Comparison of ENCODE assay signal across 8 mouse cellular contexts in the genomic region with DNA sequence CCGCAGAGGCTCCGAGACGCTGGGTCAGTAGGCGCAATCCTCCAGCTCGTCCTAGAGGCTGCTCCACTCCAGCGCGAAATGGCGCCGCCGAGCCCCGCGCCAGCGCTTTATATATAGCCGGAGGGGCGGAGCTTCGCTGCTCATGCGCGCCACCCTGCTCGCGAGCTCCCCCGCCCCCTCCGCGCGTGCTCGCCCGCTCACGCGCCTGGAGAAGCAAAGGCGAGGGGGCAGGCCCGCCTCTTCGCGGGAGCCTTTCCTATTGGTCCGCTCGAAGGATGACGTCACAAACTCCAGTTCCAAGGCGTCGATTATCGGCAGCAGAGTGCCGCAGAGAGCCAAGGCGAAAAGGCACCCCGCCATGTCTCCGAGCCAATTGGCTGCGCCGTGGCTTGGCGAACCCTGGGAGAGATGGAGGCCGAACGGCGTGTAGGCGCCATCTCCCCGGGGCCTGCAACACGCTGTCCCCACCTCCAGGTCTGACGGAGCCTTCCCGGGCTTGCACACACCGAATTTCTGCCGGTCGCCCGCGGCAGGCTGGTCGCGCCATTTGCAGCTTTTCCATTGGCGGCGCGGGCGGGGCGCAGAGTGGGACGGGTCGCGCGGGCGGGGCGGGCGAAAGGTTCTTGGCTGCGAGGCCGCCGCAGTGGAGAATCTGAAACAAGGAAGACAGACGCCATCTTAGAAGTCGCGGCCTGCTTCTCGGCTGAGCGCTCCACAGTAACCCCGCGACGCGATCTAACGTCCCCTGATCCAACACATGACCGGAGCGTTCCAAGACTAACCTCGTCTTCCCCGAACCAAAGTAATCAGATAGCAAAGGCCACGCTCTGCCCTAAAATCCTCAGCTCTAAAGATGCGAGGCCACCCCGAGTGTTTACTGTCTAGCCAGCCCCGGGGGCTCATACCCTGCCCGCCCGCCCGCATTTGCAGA. TPM values are rescaled to one million over a fixed set of nuclear protein-coding genes. Genes with fewer than 3 reads are reported as not detected.
DNase-seq lines count a peak whose midpoint lies in the region; ATAC-seq and TF ChIP-seq lines count a peak whose summit lies in the region.

A gene (plus strand): TSS at position 293 of the 931 bp plus-strand sequence.

- no peak for TF ChIP-seq CTCF in Patski (IDR thresholded peaks at IDR 0.05)

- no peaks in the 10 kb centered on the region for H3K9me3 ChIP-seq in hindbrain, embryonic 13.5 days

- ATAC-seq in Patski, result peak; percentile 40
- peak; percentile 75 for ATAC-seq in hindbrain, embryonic 13.5 days (ENCODE audit: low FRiP score)

- peak within 1 kb of the TSS; percentile 95 for H3K4me3 ChIP-seq in hindbrain, embryonic 13.5 days

- WGBS in hindbrain, embryonic 13.5 days, result under 1% methylated on average over 96 of the region's 96 CpGs

- in situ Hi-C loops in Patski (cut with MboI; ENCODE audit: low pct_unique_long_range_greater_than_20kb), result loop anchor here (25.0 kb wide), 1 partner anchor 1793 kb away; a partner anchor contains a TSS

- H3K4me2 ChIP-seq in hindbrain, embryonic 13.5 days, result peak within 1 kb of the TSS; percentile 93

- H3K4me1 ChIP-seq in hindbrain, embryonic 13.5 days (replicated peaks), result peaks cover 43% of the 10 kb centered on the region

- peaks cover 37% of the 10 kb centered on the region for H3K36me3 ChIP-seq in hindbrain, embryonic 13.5 days

- POLR2A ChIA-PET in Patski (lab: Charles Lee), result interaction anchor here (0.9 to 3.4 kb wide), 5 partner anchors 10 to 45 kb away, joined by 3 to 19 read pairs (median 12); no protein-coding TSS in a partner anchor

- DNase-seq in Patski (ENCODE audit: low read depth, low spot score), result peak; percentile 95
- peak; percentile 99 to 100 for DNase-seq in cerebellum, postnatal 14 days
- peak; percentile 98 to 99 for DNase-seq in frontal cortex, postnatal 14 days (ENCODE audit: low spot score in 2 of 2)
- peak; percentile 97 to 100 for DNase-seq in layer of hippocampus, postnatal 25 days (ENCODE audit: extremely low spot score in 1 of 2, low spot score in 1 of 2)
- peak; percentile 99 for DNase-seq in lung, postnatal 25 days (ENCODE audit: low spot score)
- DNase-seq in retina, embryonic 14.5 days (ENCODE audit: low spot score), result peak; percentile 99
- peak; percentile 99 for DNase-seq in thymus, postnatal 4 days

- peak within 1 kb of the TSS; percentile 100 for H3K27ac ChIP-seq in hindbrain, embryonic 13.5 days

- peak within 1 kb of the TSS; percentile 98 for H3K9ac ChIP-seq in hindbrain, embryonic 13.5 days

- no peaks in the 10 kb centered on the region for H3K27me3 ChIP-seq in Patski
- H3K27me3 ChIP-seq in hindbrain, embryonic 13.5 days, result no peaks in the 10 kb centered on the region

- CTCF ChIA-PET in Patski (lab: Charles Lee), result interaction anchor here (1.5 to 6.9 kb wide), 2 partner anchors 10 to 15 kb away, joined by 4 to 42 read pairs; no protein-coding TSS in a partner anchor

RNA-seq across cellular contexts. Expression of the gene that starts here (rescaled TPM):
- 17.1 TPM for polyA plus RNA-seq in Patski (2021)
- 14.4 and 16.9 TPM in 2 replicates for polyA plus RNA-seq in hindbrain, embryonic 13.5 days (2015; fragmentation: Nextera tagmentation; extraction: Ambion mirVana)
- 10 to 100 TPM; 32.3 to 35.1 TPM for total RNA-seq in layer of hippocampus, postnatal 25 days (2021)

Comparison
In these comparisons a context has a peak if more than half of its experiments do, and no peak if none do; other contexts are left out.
1. Peak in every context shown above with its lines: DNase-seq, ATAC-seq, H3K4me3 ChIP-seq and H3K27ac ChIP-seq.